13 mouse cellular contexts compared by ENCODE assay signal in genomic region chr6:37375452-37375851, GRCm38 (mm10).
DNase-seq lines count a peak whose midpoint lies in the region; ATAC-seq and TF ChIP-seq lines count a peak whose summit lies in the region.
"Had no signal": no experiment of that assay in that cellular context is flagged by ENCODE, and none has a peak within 500 bp of the region (broad histone marks: within the 10 kb centered on the region; RNA-seq: fewer than 3 reads in every experiment).

No protein-coding gene starts in this region.

- H3K4me3 ChIP-seq in kidney, postnatal 0 days (replicated peaks; ENCODE audit: low read depth, low read length) = no peak overlapping the region
- no peak overlapping the region for H3K4me3 ChIP-seq in hindbrain, embryonic 14.5 days (replicated peaks; ENCODE audit: low read length)
- no peak overlapping the region for H3K4me3 ChIP-seq in intestine, embryonic 16.5 days (ENCODE audit: low read length)
- H3K4me3 ChIP-seq: midbrain, embryonic 12.5 days had no signal

- no peak for TF ChIP-seq CTCF in kidney, postnatal 0 days (IDR thresholded peaks at IDR 0.05; ENCODE audit: low read depth)
- no peak for TF ChIP-seq CTCF in brain, embryonic 14.5 days (IDR thresholded peaks at IDR 0.05; ENCODE audit: borderline replicate concordance, extremely low read depth, insufficient read depth, insufficient read length)

- no peak overlapping the region for H3K9ac ChIP-seq in kidney, postnatal 0 days (ENCODE audit: low read depth, low read length)
- no peak overlapping the region for H3K9ac ChIP-seq in hindbrain, embryonic 14.5 days
- H3K9ac ChIP-seq in intestine, embryonic 16.5 days (ENCODE audit: low read depth, low read length) = no peak overlapping the region
- H3K9ac ChIP-seq: midbrain, embryonic 12.5 days had no signal

- peak overlapping the region; percentile 57; the same call in 1 of the 2 replicates for H3K27ac ChIP-seq in kidney, postnatal 0 days
- H3K27ac ChIP-seq in hindbrain, embryonic 14.5 days = peak overlapping the region; percentile 38; the same call in 1 of the 2 replicates
- H3K27ac ChIP-seq in intestine, embryonic 16.5 days (ENCODE audit: low read length) = no peak overlapping the region
- H3K27ac ChIP-seq: midbrain, embryonic 12.5 days had no signal

- H3K4me2 ChIP-seq in kidney, postnatal 0 days (ENCODE audit: low read length) = 0 out of 2 replicates have a peak overlapping the region, but pooled peaks have one; percentile 13
- H3K4me2 ChIP-seq in hindbrain, embryonic 14.5 days (replicated peaks) = no peak overlapping the region
- no peak overlapping the region for H3K4me2 ChIP-seq in intestine, embryonic 16.5 days (ENCODE audit: low read depth, low read length)
- H3K4me2 ChIP-seq: liver, embryonic 11.5 days; midbrain, embryonic 12.5 days had no signal

- TF ChIP-seq POLR2A in brain, embryonic 14.5 days (IDR thresholded peaks at IDR 0.05; ENCODE audit: borderline replicate concordance, extremely low read depth, insufficient read depth, insufficient read length, poor library complexity, severe bottlenecking) = no peak

- DNase-seq in kidney, postnatal 0 days (ENCODE audit: low spot score) = peak; percentile 54
- DNase-seq in kidney, adult 9 months = no peak
- peak; percentile 56 for DNase-seq in brain, embryonic 14.5 days (ENCODE audit: low read depth)
- DNase-seq in gastrocnemius, postnatal 14 days = peak; percentile 50
- peak; percentile 36 for DNase-seq in hindbrain, embryonic 14.5 days (ENCODE audit: low spot score)
- DNase-seq in adrenal gland, postnatal 4 days (ENCODE audit: low spot score in 2 of 2) = no peak
- DNase-seq: cerebellum, postnatal 36 days; right cerebral cortex, adult 18-20 months; thymus, postnatal 36 days had no signal

- H3K4me1 ChIP-seq in kidney, postnatal 0 days (replicated peaks; ENCODE audit: insufficient read depth, low read length) = 0 out of 2 replicates have a peak, but pooled peaks cover 4% of the 10 kb centered on the region
- H3K4me1 ChIP-seq in hindbrain, embryonic 14.5 days (replicated peaks; ENCODE audit: control insufficient read depth, insufficient read depth, low read length) = no peaks in the 10 kb centered on the region; the same call in 1 of the 2 replicates
- H3K4me1 ChIP-seq in intestine, embryonic 16.5 days (ENCODE audit: control insufficient read depth, insufficient read depth, low read length) = no peaks in the 10 kb centered on the region
- H3K4me1 ChIP-seq: midbrain, embryonic 12.5 days had no signal

- H3K9me3 ChIP-seq in kidney, postnatal 0 days (replicated peaks; ENCODE audit: low read length) = no peaks in the 10 kb centered on the region
- H3K9me3 ChIP-seq in hindbrain, embryonic 14.5 days (ENCODE audit: control insufficient read depth, low read length) = no peaks in the 10 kb centered on the region
- H3K9me3 ChIP-seq in intestine, embryonic 16.5 days (ENCODE audit: control insufficient read depth, low read length) = no peaks in the 10 kb centered on the region
- H3K9me3 ChIP-seq: midbrain, embryonic 12.5 days had no signal

- intact Hi-C loops in gastrocnemius, postnatal 14 days (cut with DNase I; ENCODE audit: low total_unique reads) = no loop called here

- H3K36me3 ChIP-seq in kidney, postnatal 0 days (ENCODE audit: insufficient read depth, low read length) = peaks cover 25% of the 10 kb centered on the region
- no peaks in the 10 kb centered on the region for H3K36me3 ChIP-seq in hindbrain, embryonic 14.5 days (replicated peaks; ENCODE audit: control insufficient read depth, insufficient read depth)
- no peaks in the 10 kb centered on the region for H3K36me3 ChIP-seq in intestine, embryonic 16.5 days (ENCODE audit: control insufficient read depth, insufficient read depth, low read length)
- H3K36me3 ChIP-seq: midbrain, embryonic 12.5 days had no signal

- no peaks in the 10 kb centered on the region for H3K27me3 ChIP-seq in kidney, postnatal 0 days (ENCODE audit: insufficient read depth, low read length)
- no peaks in the 10 kb centered on the region for H3K27me3 ChIP-seq in hindbrain, embryonic 14.5 days (ENCODE audit: control insufficient read depth, insufficient read depth, low read length)
- H3K27me3 ChIP-seq in intestine, embryonic 16.5 days (replicated peaks; ENCODE audit: control insufficient read depth, insufficient read depth, low read length) = no peaks in the 10 kb centered on the region
- H3K27me3 ChIP-seq: midbrain, embryonic 12.5 days had no signal

- ATAC-seq in kidney, postnatal 0 days (replicated peaks; ENCODE audit: low FRiP score, low read depth) = no peak
- no peak; the same call in 1 of the 2 replicates for ATAC-seq in hindbrain, embryonic 14.5 days (ENCODE audit: low FRiP score)
- no peak for ATAC-seq in intestine, embryonic 16.5 days
- ATAC-seq: forebrain, embryonic 16.5 days had no signal

- WGBS in kidney, postnatal 0 days = 40% methylated on average over 10 of the region's 10 CpGs
- WGBS in hindbrain, embryonic 14.5 days = 31% methylated on average over 10 of the region's 10 CpGs
- WGBS in intestine, embryonic 16.5 days = 64% methylated on average over 10 of the region's 10 CpGs

Comparison
In these comparisons a context has a peak if more than half of its experiments do, and no peak if none do; other contexts are left out.
1. DNase-seq: peak in kidney, postnatal 0 days (single experiment), brain, embryonic 14.5 days (single experiment), gastrocnemius, postnatal 14 days (single experiment) and hindbrain, embryonic 14.5 days (single experiment); none in kidney, adult 9 months (single experiment) and adrenal gland, postnatal 4 days (0 of 2).